Mouse (Mus musculus): ENCODE data around the gene Klk1b27. TPM values are rescaled to one million over a fixed set of nuclear protein-coding genes. Genes with fewer than 3 reads are reported as not detected.
"Not testable (repeated sequence)": the region's sequence is repeated elsewhere in the genome, so short reads cannot be mapped to it uniquely, and the experiment has no call there.

The Klk1b27 gene
- not detected in 2 replicates for polyA plus RNA-seq (2015; fragmentation: Nextera tagmentation; extraction: Ambion mirVana)

- not testable (repeated sequence) for H3K4me1 ChIP-seq (replicated peaks; ENCODE audit: control insufficient read depth, insufficient read depth, low read length); H3K9ac ChIP-seq (ENCODE audit: low read length); H3K36me3 ChIP-seq (ENCODE audit: control insufficient read depth, insufficient read depth, low read length); ATAC-seq (ENCODE audit: low read depth); H3K27ac ChIP-seq (ENCODE audit: low read length); H3K9me3 ChIP-seq (ENCODE audit: control insufficient read depth, low read length); H3K4me2 ChIP-seq (ENCODE audit: low read depth, low read length); H3K27me3 ChIP-seq (ENCODE audit: control insufficient read depth, insufficient read depth, low read depth, low read length); H3K4me3 ChIP-seq (ENCODE audit: low read length)
- WGBS, result 56% methylated on average over 3 of the region's 3 CpGs
Measured at GRCm38 (mm10) chr7:44051990-44052389, at the start of gene Klk1b27. Klk1b27 (plus strand) TSS chr7:44052290.

DNA sequence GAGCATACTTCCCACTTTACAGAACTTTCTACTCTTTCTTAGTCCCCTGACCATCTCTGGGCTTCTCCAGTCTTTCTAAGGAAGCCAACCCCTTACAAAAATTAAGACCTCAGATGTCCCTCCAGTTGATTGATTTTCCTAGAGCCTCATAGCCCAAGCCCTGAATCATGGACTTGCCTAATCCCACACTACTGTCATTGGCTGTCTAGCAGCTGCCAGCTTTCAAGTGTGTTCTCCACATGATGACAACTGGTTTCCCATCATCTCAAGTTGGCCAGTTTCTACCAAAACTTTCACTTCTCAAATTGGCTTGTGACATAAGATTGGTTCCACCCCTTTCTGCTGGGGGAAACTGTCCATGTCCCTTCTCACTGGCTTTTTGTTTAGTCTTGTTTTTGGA, 47.2 kb upstream of the Klk1b27 start:
- Histone ChIP-seq H3K27me3 (ENCODE audit: control insufficient read depth, insufficient read depth, low read depth, low read length) (no peaks in the 10 kb centered on the region), H3K4me3 (ENCODE audit: low read length) (no peak overlapping the region), H3K4me1 (replicated peaks; ENCODE audit: control insufficient read depth, insufficient read depth, low read length) (no peaks in the 10 kb centered on the region), H3K36me3 (ENCODE audit: control insufficient read depth, insufficient read depth, low read length) (no peaks in the 10 kb centered on the region), H3K9me3 (ENCODE audit: control insufficient read depth, low read length) (no peaks in the 10 kb centered on the region), H3K4me2 (ENCODE audit: low read depth, low read length) (no peak overlapping the region), H3K27ac (ENCODE audit: low read length) (no peak overlapping the region), H3K9ac (ENCODE audit: low read length) (no peak overlapping the region)
- no peak for ATAC-seq (ENCODE audit: low read depth)

- not testable (repeated sequence) for H3K4me3 ChIP-seq (ENCODE audit: low read length); H3K4me1 ChIP-seq (replicated peaks; ENCODE audit: control insufficient read depth, insufficient read depth, low read length); H3K4me2 ChIP-seq (ENCODE audit: low read depth, low read length); H3K27me3 ChIP-seq (ENCODE audit: control insufficient read depth, insufficient read depth, low read depth, low read length); ATAC-seq (ENCODE audit: low read depth); H3K27ac ChIP-seq (ENCODE audit: low read length); H3K9me3 ChIP-seq (ENCODE audit: control insufficient read depth, low read length); H3K36me3 ChIP-seq (ENCODE audit: control insufficient read depth, insufficient read depth, low read length); H3K9ac ChIP-seq (ENCODE audit: low read length)
Measured at GRCm38 (mm10) chr7:44011868-44012267, 40.2 kb upstream of the Klk1b27 start, which contains the start of gene Klk1b26. Klk1b26 (plus strand) TSS chr7:44012168.

- not testable (repeated sequence) for H3K4me3 ChIP-seq (ENCODE audit: low read length); H3K36me3 ChIP-seq (ENCODE audit: control insufficient read depth, insufficient read depth, low read length); H3K4me1 ChIP-seq (replicated peaks; ENCODE audit: control insufficient read depth, insufficient read depth, low read length); H3K4me2 ChIP-seq (ENCODE audit: low read depth, low read length); H3K9me3 ChIP-seq (ENCODE audit: control insufficient read depth, low read length); H3K27ac ChIP-seq (ENCODE audit: low read length); H3K27me3 ChIP-seq (ENCODE audit: control insufficient read depth, insufficient read depth, low read depth, low read length); H3K9ac ChIP-seq (ENCODE audit: low read length); ATAC-seq (ENCODE audit: low read depth)
- 76% methylated on average over 6 of the region's 6 CpGs for WGBS
Measured at GRCm38 (mm10) chr7:44014666-44015065, 37.4 kb upstream of the Klk1b27 start.

- WGBS, result 85% methylated on average over 5 of the region's 5 CpGs
- Histone ChIP-seq H3K4me1 (replicated peaks; ENCODE audit: control insufficient read depth, insufficient read depth, low read length) (no peaks in the 10 kb centered on the region), H3K4me2 (ENCODE audit: low read depth, low read length) (no peak overlapping the region), H3K36me3 (ENCODE audit: control insufficient read depth, insufficient read depth, low read length) (no peaks in the 10 kb centered on the region), H3K9me3 (ENCODE audit: control insufficient read depth, low read length) (no peaks in the 10 kb centered on the region), H3K27ac (ENCODE audit: low read length) (no peak overlapping the region), H3K4me3 (ENCODE audit: low read length) (no peak overlapping the region), H3K9ac (ENCODE audit: low read length) (no peak overlapping the region), H3K27me3 (ENCODE audit: control insufficient read depth, insufficient read depth, low read depth, low read length) (no peaks in the 10 kb centered on the region)
- no peak for ATAC-seq (ENCODE audit: low read depth)
Measured at GRCm38 (mm10) chr7:44015071-44015470, 37.0 kb upstream of the Klk1b27 start.

- H3K4me3 ChIP-seq (ENCODE audit: low read length), result no peak overlapping the region
- no peaks in the 10 kb centered on the region for H3K9me3 ChIP-seq (ENCODE audit: control insufficient read depth, low read length)
- no peaks in the 10 kb centered on the region for H3K36me3 ChIP-seq (ENCODE audit: control insufficient read depth, insufficient read depth, low read length)
- no peaks in the 10 kb centered on the region for H3K4me1 ChIP-seq (replicated peaks; ENCODE audit: control insufficient read depth, insufficient read depth, low read length)
- ATAC-seq (ENCODE audit: low read depth), result no peak
- no peak overlapping the region for H3K27ac ChIP-seq (ENCODE audit: low read length)
- no peak overlapping the region for H3K4me2 ChIP-seq (ENCODE audit: low read depth, low read length)
- 59% methylated on average over 2 of the region's 2 CpGs for WGBS
- H3K9ac ChIP-seq (ENCODE audit: low read length), result no peak overlapping the region
- no peaks in the 10 kb centered on the region for H3K27me3 ChIP-seq (ENCODE audit: control insufficient read depth, insufficient read depth, low read depth, low read length)
Measured at GRCm38 (mm10) chr7:44072117-44072516, 20.0 kb downstream of the Klk1b27 start.

GRCm38 (mm10) chr7:44077703-44078102, 25.6 kb downstream of the Klk1b27 start:
- H3K36me3 ChIP-seq (ENCODE audit: control insufficient read depth, insufficient read depth, low read length), result no peaks in the 10 kb centered on the region
- H3K27me3 ChIP-seq (ENCODE audit: control insufficient read depth, insufficient read depth, low read depth, low read length), result no peaks in the 10 kb centered on the region
- no peak overlapping the region for H3K27ac ChIP-seq (ENCODE audit: low read length)
- no peak overlapping the region for H3K4me3 ChIP-seq (ENCODE audit: low read length)
- H3K9me3 ChIP-seq (ENCODE audit: control insufficient read depth, low read length), result no peaks in the 10 kb centered on the region
- WGBS, result 38% methylated on average over 1 of the region's 1 CpGs
- H3K4me2 ChIP-seq (ENCODE audit: low read depth, low read length), result no peak overlapping the region
- no peaks in the 10 kb centered on the region for H3K4me1 ChIP-seq (replicated peaks; ENCODE audit: control insufficient read depth, insufficient read depth, low read length)
- ATAC-seq (ENCODE audit: low read depth), result no peak
- no peak overlapping the region for H3K9ac ChIP-seq (ENCODE audit: low read length)

DNA sequence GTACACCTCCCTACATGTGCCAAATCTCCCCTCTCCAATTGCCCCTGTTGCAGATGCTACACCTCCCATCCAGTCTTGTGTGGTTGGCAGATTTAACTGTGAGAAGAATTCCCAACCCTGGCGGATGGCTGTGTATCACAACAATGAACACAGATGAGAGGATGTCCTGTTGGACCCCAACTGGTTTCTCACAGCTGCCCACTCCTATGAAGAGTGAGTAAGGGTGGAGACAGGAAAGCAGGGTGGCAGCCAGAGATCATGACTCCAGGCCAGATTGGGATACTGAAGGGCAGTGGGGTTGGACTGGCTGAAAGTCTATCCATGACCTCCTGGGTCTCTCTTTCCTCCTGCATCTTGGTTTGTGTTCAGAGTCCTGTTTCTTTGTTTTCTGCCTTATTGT, 44.0 kb downstream of the Klk1b27 start:
- Histone ChIP-seq H3K36me3 (ENCODE audit: control insufficient read depth, insufficient read depth, low read length) (no peaks in the 10 kb centered on the region), H3K4me2 (ENCODE audit: low read depth, low read length) (no peak overlapping the region), H3K27ac (ENCODE audit: low read length) (no peak overlapping the region), H3K27me3 (ENCODE audit: control insufficient read depth, insufficient read depth, low read depth, low read length) (no peaks in the 10 kb centered on the region), H3K9ac (ENCODE audit: low read length) (no peak overlapping the region), H3K9me3 (ENCODE audit: control insufficient read depth, low read length) (no peaks in the 10 kb centered on the region), H3K4me1 (replicated peaks; ENCODE audit: control insufficient read depth, insufficient read depth, low read length) (no peaks in the 10 kb centered on the region), H3K4me3 (ENCODE audit: low read length) (no peak overlapping the region)
- WGBS, result 83% methylated on average over 1 of the region's 1 CpGs
- ATAC-seq (ENCODE audit: low read depth), result no peak

GRCm38 (mm10) chr7:44102028-44102427, 49.9 kb downstream of the Klk1b27 start, which contains the start of gene Klk1b21:
Klk1b21 (plus strand) TSS chr7:44102328.
- not testable (repeated sequence) for ATAC-seq (ENCODE audit: low read depth); H3K4me3 ChIP-seq (ENCODE audit: low read length); H3K27me3 ChIP-seq (ENCODE audit: control insufficient read depth, insufficient read depth, low read depth, low read length); H3K36me3 ChIP-seq (ENCODE audit: control insufficient read depth, insufficient read depth, low read length); H3K9me3 ChIP-seq (ENCODE audit: control insufficient read depth, low read length); H3K9ac ChIP-seq (ENCODE audit: low read length); H3K4me2 ChIP-seq (ENCODE audit: low read depth, low read length); H3K4me1 ChIP-seq (replicated peaks; ENCODE audit: control insufficient read depth, insufficient read depth, low read length); H3K27ac ChIP-seq (ENCODE audit: low read length)
- 76% methylated on average over 3 of the region's 3 CpGs for WGBS
